Mouse (Mus musculus): ENCODE measurements around the gene Scgb2b20.
"Not testable (repeated sequence)": the region's sequence is repeated elsewhere in the genome, so short reads cannot be mapped to it uniquely, and the experiment has no call there.

Scgb2b20 gene

GRCm38 (mm10) chr7:33366222-33366621 is at the start of gene Scgb2b20:
Gene Scgb2b20, minus strand, starts transcription at chr7:33366322.
- not testable (repeated sequence) for DNase-seq (ENCODE audit: low read depth, low spot score)

- not testable (repeated sequence) for DNase-seq (ENCODE audit: low read depth, low spot score)
Measured at GRCm38 (mm10) chr7:33409681-33410080, 43.6 kb upstream of the Scgb2b20 start.

GRCm38 (mm10) chr7:33401650-33402049 is 35.5 kb upstream of the Scgb2b20 start:
- DNase-seq (ENCODE audit: low read depth, low spot score) = no peak

GRCm38 (mm10) chr7:33399749-33400148 is 33.6 kb upstream of the Scgb2b20 start:
- not testable (repeated sequence) for DNase-seq (ENCODE audit: low read depth, low spot score)

GRCm38 (mm10) chr7:33372934-33373333 is 6.8 kb upstream of the Scgb2b20 start, which contains the start of gene Scgb1b20:
Gene Scgb1b20, plus strand, starts transcription at chr7:33373234.
- not testable (repeated sequence) for DNase-seq (ENCODE audit: low read depth, low spot score)

All from ZHBTc4 (cell line).